Mouse (Mus musculus) bone marrow, adult 2 months (tissue): ENCODE measurements around the gene Tshz2. TPM values are rescaled to one million over a fixed set of nuclear protein-coding genes. Genes with fewer than 3 reads are reported as not detected.

Experiments
- H3K27ac ChIP-seq: fragments of 200-500 bp; 2 replicates; pipeline ENCODE4 v1.5.1; 2012; ENCODE audit warnings: low read depth, mild to moderate bottlenecking, control low read depth, inconsistent platforms, low read length; ENCODE audit not compliant: control insufficient read depth, poor library complexity, insufficient read depth
- H3K4me1 ChIP-seq: fragments of 200-500 bp; 2 replicates; pipeline ENCODE4 v1.6.1; 2011; ENCODE audit warnings: low read length; ENCODE audit not compliant: control insufficient read depth, insufficient read depth
- H3K4me3 ChIP-seq: fragments of 200-500 bp; replicated peaks from 2 replicates; pipeline ENCODE3; 2011; ENCODE audit warnings: mild to moderate bottlenecking, low read depth, low read length, control low read depth; ENCODE audit not compliant: control insufficient read depth
- CTCF ChIP-seq: fragments of 200-500 bp; IDR thresholded peaks from 2 replicates; pipeline ENCODE4 v1.5.1; 2011; ENCODE audit warnings: low read length, control low read depth; ENCODE audit not compliant: control insufficient read depth, insufficient read depth
- POLR2A ChIP-seq: fragments of 200-500 bp; IDR thresholded peaks from 2 replicates; pipeline ENCODE4 v1.6.1; 2011; ENCODE audit warnings: low read depth, mild to moderate bottlenecking, control low read depth, low read length, borderline replicate concordance; ENCODE audit not compliant: control insufficient read depth
- WGBS: fragments of 180-500 bp; shearing (Covaris S2); methylation state at CpG from one replicate; pipeline ENCODE4 v1.1.7; 2018; 5-methylcytosine and 5-hydroxymethylcytosine counted together
- polyA plus RNA-seq: library from polyadenylated mRNA; stranded (reverse); fragments of >200 nt; gene quantifications from 2 replicates; pipeline ENCODE4 v1.2.4, GENCODE M21; 2011; ENCODE audit warnings: low replicate concordance; ENCODE audit not compliant: missing spikeins, insufficient read depth, insufficient read length

Tshz2 gene
- polyA plus RNA-seq, 1 experiment = 1.4 TPM

DNA sequence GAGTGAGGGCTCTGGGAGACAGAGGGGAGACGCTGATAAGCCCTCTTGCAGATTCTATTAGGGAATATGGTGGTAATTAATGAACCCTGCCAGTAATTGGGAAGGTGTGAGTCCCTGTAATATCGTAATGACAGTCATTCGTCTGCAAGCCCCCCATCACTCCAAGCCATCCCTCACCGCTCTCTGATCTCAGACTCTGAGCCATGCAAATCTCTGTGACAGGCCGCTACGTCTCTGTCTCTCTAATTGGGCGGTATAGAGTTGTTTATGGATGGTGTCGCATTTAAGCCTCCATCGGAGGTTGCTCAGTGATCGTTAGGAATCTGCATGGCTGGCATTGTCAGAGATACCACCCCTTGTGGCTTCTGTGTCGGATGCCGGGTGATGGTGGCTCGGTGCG lies 407.0 kb downstream of the Tshz2 start:
- Histone ChIP-seq H3K4me1 (no peaks in the 10 kb centered on the region), H3K4me3 (no peak overlapping the region), H3K27ac (no peak overlapping the region)
- WGBS = 84% methylated on average over 14 of the region's 14 CpGs
- TF ChIP-seq CTCF (no peak), POLR2A (no peak)

- Histone ChIP-seq H3K4me3 (no peak overlapping the region), H3K27ac (no peak overlapping the region), H3K4me1 (no peaks in the 10 kb centered on the region)
- WGBS = 74% methylated on average over 9 of the region's 9 CpGs
- TF ChIP-seq POLR2A (no peak), CTCF (no peak)
These were observed 408.3 kb downstream of the Tshz2 start for GRCm38 (mm10) chr2:170041101-170041500.

DNA sequence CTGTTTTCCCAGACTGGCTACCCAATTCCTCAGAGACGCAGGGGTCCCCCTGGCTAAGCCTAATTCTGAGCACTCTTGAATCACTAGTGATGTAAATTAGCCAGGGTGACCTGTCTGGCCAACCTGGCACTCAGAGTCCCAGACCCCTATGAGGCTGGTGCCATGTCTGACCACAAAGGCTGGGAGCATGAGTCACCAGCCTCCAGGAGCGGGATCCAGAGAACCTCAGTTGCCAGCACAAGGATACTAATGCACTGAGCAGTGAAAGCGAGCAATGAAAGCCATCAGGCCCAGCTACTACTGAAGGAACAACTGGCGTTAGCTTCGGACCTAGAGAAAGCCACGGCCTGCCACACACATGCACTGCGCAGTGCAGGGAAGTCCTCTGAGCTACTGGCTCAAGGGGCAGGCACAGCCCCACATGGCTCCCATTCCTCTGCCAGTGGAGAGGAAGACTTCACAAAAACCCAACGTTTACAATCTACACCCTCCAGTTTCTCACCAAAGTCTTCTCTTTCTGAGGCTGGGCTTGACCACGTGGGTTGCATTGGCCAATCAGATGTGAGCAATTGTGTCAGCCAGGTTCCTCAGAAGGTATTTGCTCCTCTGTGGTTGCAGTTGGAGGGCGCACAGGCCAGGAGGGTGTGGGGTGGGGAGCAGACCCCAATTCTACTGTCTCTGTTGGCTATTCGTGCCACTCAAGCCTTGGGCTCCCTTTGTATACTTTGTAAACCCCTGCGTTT lies 409.8 kb downstream of the Tshz2 start:
- Histone ChIP-seq H3K27ac (no peak overlapping the region), H3K4me1 (no peaks in the 10 kb centered on the region), H3K4me3 (no peak overlapping the region)
- no peak for TF ChIP-seq POLR2A
- TF ChIP-seq CTCF = no peak
- WGBS = 70% methylated on average over 12 of the region's 12 CpGs

GRCm38 (mm10) chr2:170043290-170043689 lies 410.5 kb downstream of the Tshz2 start:
- 67% methylated on average over 8 of the region's 10 CpGs for WGBS
- Histone ChIP-seq H3K27ac (no peak overlapping the region), H3K4me1 (no peaks in the 10 kb centered on the region), H3K4me3 (no peak overlapping the region)
- TF ChIP-seq POLR2A = no peak
- TF ChIP-seq CTCF = no peak

GRCm38 (mm10) chr2:170045896-170046295 lies 413.1 kb downstream of the Tshz2 start:
- 82% methylated on average over 11 of the region's 11 CpGs for WGBS
- Histone ChIP-seq H3K4me1 (no peaks in the 10 kb centered on the region), H3K4me3 (no peak overlapping the region), H3K27ac (no peak overlapping the region)
- peak; percentile 29; the same call in 1 of the 2 replicates for TF ChIP-seq CTCF
- TF ChIP-seq POLR2A = no peak

GRCm38 (mm10) chr2:170046371-170047145 lies 413.7 kb downstream of the Tshz2 start:
- WGBS = 84% methylated on average over 9 of the region's 9 CpGs
- Histone ChIP-seq H3K27ac (no peak overlapping the region), H3K4me3 (no peak overlapping the region), H3K4me1 (no peaks in the 10 kb centered on the region)
- TF ChIP-seq CTCF = no peak
- TF ChIP-seq POLR2A = no peak

DNA sequence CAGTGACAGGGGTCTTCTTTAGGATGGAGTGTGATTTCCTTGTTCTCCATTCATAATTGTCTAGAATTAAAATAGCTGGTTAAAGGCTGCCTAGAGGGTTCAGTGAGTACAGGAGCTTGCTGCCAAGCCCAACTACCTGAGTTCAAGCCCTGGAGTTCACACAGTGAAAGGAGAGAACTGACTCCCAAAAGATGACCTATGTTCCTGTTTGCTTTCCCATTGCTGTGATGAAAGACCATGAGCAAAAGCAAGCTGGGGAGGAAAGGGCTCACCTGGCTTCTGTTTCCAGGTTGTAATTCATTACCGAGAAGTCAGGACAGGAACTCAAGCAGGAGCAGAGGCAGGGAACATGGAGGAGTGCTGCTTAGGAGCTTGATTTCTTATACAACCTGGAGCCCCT lies 416.0 kb downstream of the Tshz2 start:
- no peaks in the 10 kb centered on the region for H3K4me1 ChIP-seq
- TF ChIP-seq POLR2A (no peak), CTCF (no peak)
- H3K4me3 ChIP-seq = no peak overlapping the region
- 87% methylated on average over 1 of the region's 1 CpGs for WGBS
- H3K27ac ChIP-seq = no peak overlapping the region

GRCm38 (mm10) chr2:170050651-170051050 lies 417.8 kb downstream of the Tshz2 start:
- no peak overlapping the region for H3K4me3 ChIP-seq
- TF ChIP-seq POLR2A = no peak
- H3K27ac ChIP-seq = no peak overlapping the region
- 42% methylated on average over 5 of the region's 5 CpGs for WGBS
- H3K4me1 ChIP-seq = no peaks in the 10 kb centered on the region

- no peak overlapping the region for H3K4me3 ChIP-seq
- TF ChIP-seq POLR2A = no peak
- TF ChIP-seq CTCF = no peak
- H3K27ac ChIP-seq = no peak overlapping the region
- H3K4me1 ChIP-seq = no peaks in the 10 kb centered on the region
- 86% methylated on average over 6 of the region's 6 CpGs for WGBS
These were observed 418.6 kb downstream of the Tshz2 start for GRCm38 (mm10) chr2:170051441-170051840.
